Mouse (Mus musculus): ENCODE measurements at regions not wholly inside any gene's neighbourhood (a gene's known extent, or its start where the extent isn't known, plus 50 kb on each side); places are given as distances from the start of the nearest gene placed in this dataset.

DNA sequence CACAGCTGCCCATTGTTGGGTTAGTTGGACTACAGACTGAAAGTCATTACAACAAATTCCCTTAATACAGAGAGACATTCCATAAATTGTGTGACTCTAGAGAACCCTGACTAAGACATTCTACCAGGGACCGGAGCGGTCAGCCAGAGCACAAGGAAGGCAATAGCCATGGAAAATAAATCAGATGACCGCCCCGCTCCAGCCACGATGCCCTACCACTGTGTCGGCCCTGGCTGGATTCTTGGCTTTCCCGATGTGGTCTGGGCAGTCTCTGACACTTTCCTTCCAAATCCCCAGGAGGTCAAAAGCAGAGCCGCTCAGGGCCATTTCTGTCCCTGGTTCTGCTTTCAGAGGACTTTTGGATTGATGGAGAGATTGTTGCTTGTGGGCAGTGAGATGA is 57.8 kb downstream of the Lsm3 start:
- Histone ChIP-seq H3K9ac (ENCODE audit: low read depth, low read length) (no peak overlapping the region), H3K27me3 (replicated peaks; ENCODE audit: control insufficient read depth, insufficient read depth, low read length) (no peaks in the 10 kb centered on the region), H3K4me2 (ENCODE audit: low read depth, low read length) (no peak overlapping the region), H3K9me3 (ENCODE audit: control insufficient read depth, low read length) (no peaks in the 10 kb centered on the region), H3K36me3 (ENCODE audit: control insufficient read depth, insufficient read depth, low read length) (no peaks in the 10 kb centered on the region), H3K4me1 (ENCODE audit: control insufficient read depth, insufficient read depth, low read length) (peaks cover 4% of the 10 kb centered on the region; the same call in 1 of the 2 replicates), H3K27ac (ENCODE audit: low read length) (no peak overlapping the region), H3K4me3 (ENCODE audit: low read length) (no peak overlapping the region)
- WGBS = 89% methylated on average over 8 of the region's 8 CpGs
- no peak for ATAC-seq

DNA sequence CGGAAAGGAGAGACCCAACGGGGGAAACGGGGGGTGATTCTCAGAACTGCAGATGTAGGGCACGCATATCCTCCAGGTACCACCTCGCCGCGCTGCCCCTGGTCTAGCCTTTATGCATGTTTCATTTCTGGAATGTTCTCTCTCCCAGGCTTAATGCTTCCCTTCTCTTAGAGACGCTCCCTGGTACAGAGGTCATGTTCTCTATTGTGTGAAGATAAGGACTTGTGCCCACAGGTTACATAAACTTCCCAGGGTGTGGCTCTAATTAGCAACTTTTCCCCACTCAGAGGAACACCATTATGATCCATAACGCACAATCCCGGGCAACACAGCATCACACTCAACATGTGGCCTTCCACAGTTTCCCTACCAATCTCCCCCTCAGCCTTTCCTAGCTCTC is 58.7 kb downstream of the Lsm3 start:
- Histone ChIP-seq H3K27me3 (replicated peaks; ENCODE audit: control insufficient read depth, insufficient read depth, low read length) (no peaks in the 10 kb centered on the region), H3K36me3 (ENCODE audit: control insufficient read depth, insufficient read depth, low read length) (no peaks in the 10 kb centered on the region), H3K4me2 (ENCODE audit: low read depth, low read length) (no peak overlapping the region), H3K9me3 (ENCODE audit: control insufficient read depth, low read length) (no peaks in the 10 kb centered on the region), H3K9ac (ENCODE audit: low read depth, low read length) (no peak overlapping the region), H3K4me3 (ENCODE audit: low read length) (no peak overlapping the region), H3K4me1 (ENCODE audit: control insufficient read depth, insufficient read depth, low read length) (peaks cover 4% of the 10 kb centered on the region; the same call in 1 of the 2 replicates), H3K27ac (ENCODE audit: low read length) (0 out of 2 replicates have a peak overlapping the region, but pooled peaks have one; percentile 39)
- WGBS = 78% methylated on average over 10 of the region's 10 CpGs
- ATAC-seq = peak; percentile 80

DNA sequence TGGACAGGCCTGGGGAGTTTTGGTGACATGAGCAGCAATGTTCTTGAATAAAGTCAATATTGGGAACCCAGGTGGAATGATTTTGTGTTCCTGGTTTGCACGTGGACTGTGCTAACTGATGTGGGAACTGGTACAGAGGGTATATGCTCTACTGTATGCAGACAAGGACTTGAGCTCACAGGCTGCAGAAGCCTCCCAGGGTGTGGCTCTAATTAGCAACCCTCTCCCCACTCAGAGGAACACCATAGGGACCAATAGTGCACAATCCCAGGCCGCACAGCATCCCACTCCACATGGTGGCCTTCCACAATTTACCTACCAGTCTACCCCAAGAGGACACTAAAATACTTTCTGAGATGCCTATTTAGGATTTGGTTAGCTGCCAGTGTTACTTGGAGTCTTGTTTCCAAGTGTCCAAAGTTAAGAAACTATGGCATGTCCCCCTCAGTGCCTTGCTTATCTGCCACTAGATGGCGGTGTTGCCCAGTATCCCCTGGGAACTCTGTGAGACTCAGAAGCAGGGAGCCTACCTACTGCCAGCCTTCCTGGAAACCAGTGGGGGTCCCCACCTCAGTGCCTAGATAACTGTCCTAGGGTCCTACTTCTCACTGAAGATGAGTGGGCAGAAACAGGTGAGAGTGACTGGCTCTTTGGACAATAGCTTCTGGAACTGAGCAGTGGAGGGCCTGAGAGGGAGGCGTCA is 60.1 kb downstream of the Lsm3 start:
- WGBS = 66% methylated on average over 4 of the region's 4 CpGs
- no peaks in the 10 kb centered on the region for H3K27me3 ChIP-seq (replicated peaks; ENCODE audit: control insufficient read depth, insufficient read depth, low read length)
- no peak overlapping the region for H3K27ac ChIP-seq (ENCODE audit: low read length)
- H3K4me1 ChIP-seq (ENCODE audit: control insufficient read depth, insufficient read depth, low read length) = peaks cover 4% of the 10 kb centered on the region; the same call in 1 of the 2 replicates
- H3K36me3 ChIP-seq (ENCODE audit: control insufficient read depth, insufficient read depth, low read length) = no peaks in the 10 kb centered on the region
- no peak overlapping the region for H3K4me3 ChIP-seq (ENCODE audit: low read length)
- peak; percentile 71 for ATAC-seq
- H3K4me2 ChIP-seq (ENCODE audit: low read depth, low read length) = no peak overlapping the region
- H3K9ac ChIP-seq (ENCODE audit: low read depth, low read length) = no peak overlapping the region
- no peaks in the 10 kb centered on the region for H3K9me3 ChIP-seq (ENCODE audit: control insufficient read depth, low read length)

DNA sequence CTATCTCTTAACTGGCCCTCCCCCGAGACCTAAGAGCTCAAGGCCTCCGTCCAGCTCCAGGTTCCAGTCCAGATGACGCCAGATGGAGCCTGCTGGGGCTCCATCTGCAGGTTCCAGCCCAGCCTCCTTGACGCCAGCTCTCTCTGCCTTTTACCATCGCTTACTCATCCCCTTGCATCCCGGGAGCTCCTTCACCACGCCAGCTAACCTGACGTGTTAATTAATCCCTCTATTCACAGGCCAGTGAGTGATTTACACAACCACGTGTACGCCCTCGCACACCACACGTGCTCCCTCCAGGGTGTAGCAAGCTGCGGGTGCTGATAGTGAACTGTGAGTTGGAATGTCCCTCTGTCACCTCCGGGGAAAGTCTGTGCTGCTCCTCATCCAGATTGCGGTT is 61.2 kb downstream of the Lsm3 start:
- Histone ChIP-seq H3K36me3 (ENCODE audit: control insufficient read depth, insufficient read depth, low read length) (no peaks in the 10 kb centered on the region), H3K27ac (ENCODE audit: low read length) (no peak overlapping the region), H3K4me1 (ENCODE audit: control insufficient read depth, insufficient read depth, low read length) (peaks cover 4% of the 10 kb centered on the region; the same call in 1 of the 2 replicates), H3K9ac (ENCODE audit: low read depth, low read length) (peak overlapping the region; percentile 14; the same call in 1 of the 2 replicates), H3K9me3 (ENCODE audit: control insufficient read depth, low read length) (no peaks in the 10 kb centered on the region), H3K4me3 (ENCODE audit: low read length) (no peak overlapping the region), H3K4me2 (ENCODE audit: low read depth, low read length) (no peak overlapping the region), H3K27me3 (replicated peaks; ENCODE audit: control insufficient read depth, insufficient read depth, low read length) (no peaks in the 10 kb centered on the region)
- no peak for ATAC-seq
- 54% methylated on average over 15 of the region's 15 CpGs for WGBS

DNA sequence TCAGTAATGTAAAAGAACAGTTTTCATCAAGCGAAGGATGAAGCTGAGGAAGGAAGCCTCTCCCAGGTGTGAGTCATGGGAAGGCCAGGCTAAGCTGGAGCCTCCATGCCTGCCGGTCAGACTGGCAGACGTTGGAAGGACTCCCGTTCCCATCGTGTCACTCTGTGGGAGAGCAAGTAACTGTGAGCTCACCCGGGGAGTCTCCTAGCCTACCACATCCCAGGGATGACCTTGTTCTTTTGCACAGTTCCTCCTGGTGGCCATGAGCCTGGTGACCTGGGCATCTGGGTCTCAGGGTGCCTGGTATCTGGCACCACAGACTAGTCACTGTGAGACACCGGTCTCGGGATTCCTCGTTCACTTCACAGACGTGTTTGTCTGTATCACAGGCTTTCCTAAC is 63.9 kb downstream of the Lsm3 start:
- ATAC-seq = no peak
- Histone ChIP-seq H3K36me3 (ENCODE audit: control insufficient read depth, insufficient read depth, low read length) (no peaks in the 10 kb centered on the region), H3K4me3 (ENCODE audit: low read length) (no peak overlapping the region), H3K27me3 (replicated peaks; ENCODE audit: control insufficient read depth, insufficient read depth, low read length) (no peaks in the 10 kb centered on the region), H3K27ac (ENCODE audit: low read length) (no peak overlapping the region), H3K4me1 (ENCODE audit: control insufficient read depth, insufficient read depth, low read length) (0 out of 2 replicates have a peak, but pooled peaks cover 4% of the 10 kb centered on the region), H3K9ac (ENCODE audit: low read depth, low read length) (no peak overlapping the region), H3K4me2 (ENCODE audit: low read depth, low read length) (no peak overlapping the region), H3K9me3 (ENCODE audit: control insufficient read depth, low read length) (no peaks in the 10 kb centered on the region)
- 79% methylated on average over 10 of the region's 10 CpGs for WGBS

GRCm38 (mm10) chr6:91580607-91581006 is 64.9 kb downstream of the Lsm3 start:
- WGBS = 93% methylated on average over 6 of the region's 6 CpGs
- H3K4me1 ChIP-seq (ENCODE audit: control insufficient read depth, insufficient read depth, low read length) = 0 out of 2 replicates have a peak, but pooled peaks cover 4% of the 10 kb centered on the region
- H3K9me3 ChIP-seq (ENCODE audit: control insufficient read depth, low read length) = no peaks in the 10 kb centered on the region
- H3K4me3 ChIP-seq (ENCODE audit: low read length) = no peak overlapping the region
- H3K9ac ChIP-seq (ENCODE audit: low read depth, low read length) = no peak overlapping the region
- H3K36me3 ChIP-seq (ENCODE audit: control insufficient read depth, insufficient read depth, low read length) = no peaks in the 10 kb centered on the region
- no peak for ATAC-seq
- H3K27me3 ChIP-seq (replicated peaks; ENCODE audit: control insufficient read depth, insufficient read depth, low read length) = no peaks in the 10 kb centered on the region
- no peak overlapping the region for H3K4me2 ChIP-seq (ENCODE audit: low read depth, low read length)
- no peak overlapping the region for H3K27ac ChIP-seq (ENCODE audit: low read length)

DNA sequence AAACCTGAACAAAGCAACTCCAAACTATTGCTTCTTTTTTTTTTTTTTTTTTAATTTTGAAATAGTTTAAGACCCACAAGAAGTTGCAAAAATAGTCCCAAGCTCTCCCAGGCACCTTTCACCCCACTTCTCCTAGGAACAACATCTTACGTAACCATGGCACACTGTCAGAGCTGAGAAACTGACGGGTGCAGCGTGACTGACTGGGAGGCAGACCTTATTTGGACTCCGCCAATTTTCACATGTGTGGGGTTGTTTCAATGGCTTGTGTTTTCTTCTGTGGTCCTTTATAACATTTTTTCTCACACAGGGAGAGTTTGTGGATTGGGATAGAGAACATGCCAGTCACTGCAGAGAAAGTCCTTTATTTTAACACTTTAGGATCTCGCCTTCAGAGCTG is 66.6 kb downstream of the Lsm3 start:
- Histone ChIP-seq H3K4me3 (ENCODE audit: low read length) (no peak overlapping the region), H3K4me1 (ENCODE audit: control insufficient read depth, insufficient read depth, low read length) (peaks cover 2% of the 10 kb centered on the region; the same call in 1 of the 2 replicates), H3K36me3 (ENCODE audit: control insufficient read depth, insufficient read depth, low read length) (no peaks in the 10 kb centered on the region), H3K27me3 (replicated peaks; ENCODE audit: control insufficient read depth, insufficient read depth, low read length) (no peaks in the 10 kb centered on the region), H3K4me2 (ENCODE audit: low read depth, low read length) (no peak overlapping the region), H3K27ac (ENCODE audit: low read length) (no peak overlapping the region), H3K9ac (ENCODE audit: low read depth, low read length) (no peak overlapping the region), H3K9me3 (ENCODE audit: control insufficient read depth, low read length) (no peaks in the 10 kb centered on the region)
- WGBS = 93% methylated on average over 5 of the region's 5 CpGs
- ATAC-seq = no peak

GRCm38 (mm10) chr6:91583346-91583745 is 67.6 kb downstream of the Lsm3 start:
- no peak overlapping the region for H3K4me2 ChIP-seq (ENCODE audit: low read depth, low read length)
- no peaks in the 10 kb centered on the region for H3K27me3 ChIP-seq (replicated peaks; ENCODE audit: control insufficient read depth, insufficient read depth, low read length)
- H3K4me3 ChIP-seq (ENCODE audit: low read length) = no peak overlapping the region
- H3K27ac ChIP-seq (ENCODE audit: low read length) = no peak overlapping the region
- WGBS = 85% methylated on average over 5 of the region's 5 CpGs
- no peak for ATAC-seq
- no peak overlapping the region for H3K9ac ChIP-seq (ENCODE audit: low read depth, low read length)
- peaks cover 2% of the 10 kb centered on the region; the same call in 1 of the 2 replicates for H3K4me1 ChIP-seq (ENCODE audit: control insufficient read depth, insufficient read depth, low read length)
- no peaks in the 10 kb centered on the region for H3K36me3 ChIP-seq (ENCODE audit: control insufficient read depth, insufficient read depth, low read length)
- no peaks in the 10 kb centered on the region for H3K9me3 ChIP-seq (ENCODE audit: control insufficient read depth, low read length)

- WGBS = 71% methylated on average over 3 of the region's 3 CpGs
- no peak for ATAC-seq
- no peaks in the 10 kb centered on the region for H3K27me3 ChIP-seq (replicated peaks; ENCODE audit: control insufficient read depth, insufficient read depth, low read length)
- H3K27ac ChIP-seq (ENCODE audit: low read length) = no peak overlapping the region
- no peak overlapping the region for H3K9ac ChIP-seq (ENCODE audit: low read depth, low read length)
- H3K4me1 ChIP-seq (ENCODE audit: control insufficient read depth, insufficient read depth, low read length) = peaks cover 10% of the 10 kb centered on the region; the same call in 1 of the 2 replicates
- H3K4me3 ChIP-seq (ENCODE audit: low read length) = no peak overlapping the region
- no peaks in the 10 kb centered on the region for H3K9me3 ChIP-seq (ENCODE audit: control insufficient read depth, low read length)
- H3K4me2 ChIP-seq (ENCODE audit: low read depth, low read length) = no peak overlapping the region
- H3K36me3 ChIP-seq (ENCODE audit: control insufficient read depth, insufficient read depth, low read length) = no peaks in the 10 kb centered on the region
These were observed 69.8 kb downstream of the Lsm3 start for GRCm38 (mm10) chr6:91585543-91585942.

DNA sequence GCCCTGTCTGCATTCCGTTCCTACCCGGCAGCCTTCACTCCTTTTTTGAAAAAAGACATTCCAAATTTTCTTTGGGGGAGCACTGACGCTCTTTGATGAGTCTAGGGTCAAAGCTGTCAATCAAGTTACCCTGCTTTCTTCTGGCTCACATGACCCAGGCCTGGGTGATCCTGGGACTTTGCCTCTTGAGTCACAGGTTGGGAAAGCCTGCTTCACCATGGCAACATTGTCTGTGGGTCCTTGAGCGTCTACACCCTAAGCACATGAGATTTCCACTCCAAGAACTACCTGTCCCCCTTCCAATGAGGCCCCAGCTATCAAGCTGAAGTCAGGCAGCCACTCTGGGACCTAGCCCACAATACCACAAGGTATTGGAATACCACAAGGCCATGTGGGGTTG is 73.5 kb downstream of the Lsm3 start:
- H3K27me3 ChIP-seq (replicated peaks; ENCODE audit: control insufficient read depth, insufficient read depth, low read length) = no peaks in the 10 kb centered on the region
- no peak overlapping the region for H3K4me2 ChIP-seq (ENCODE audit: low read depth, low read length)
- 65% methylated on average over 4 of the region's 4 CpGs for WGBS
- peaks cover 12% of the 10 kb centered on the region; the same call in 1 of the 2 replicates for H3K4me1 ChIP-seq (ENCODE audit: control insufficient read depth, insufficient read depth, low read length)
- peak; percentile 84 for ATAC-seq
- no peak overlapping the region for H3K4me3 ChIP-seq (ENCODE audit: low read length)
- H3K27ac ChIP-seq (ENCODE audit: low read length) = no peak overlapping the region
- no peaks in the 10 kb centered on the region for H3K9me3 ChIP-seq (ENCODE audit: control insufficient read depth, low read length)
- no peaks in the 10 kb centered on the region for H3K36me3 ChIP-seq (ENCODE audit: control insufficient read depth, insufficient read depth, low read length)
- no peak overlapping the region for H3K9ac ChIP-seq (ENCODE audit: low read depth, low read length)
